ENCODE assay signal across 13 mouse cellular contexts in the genomic region with DNA sequence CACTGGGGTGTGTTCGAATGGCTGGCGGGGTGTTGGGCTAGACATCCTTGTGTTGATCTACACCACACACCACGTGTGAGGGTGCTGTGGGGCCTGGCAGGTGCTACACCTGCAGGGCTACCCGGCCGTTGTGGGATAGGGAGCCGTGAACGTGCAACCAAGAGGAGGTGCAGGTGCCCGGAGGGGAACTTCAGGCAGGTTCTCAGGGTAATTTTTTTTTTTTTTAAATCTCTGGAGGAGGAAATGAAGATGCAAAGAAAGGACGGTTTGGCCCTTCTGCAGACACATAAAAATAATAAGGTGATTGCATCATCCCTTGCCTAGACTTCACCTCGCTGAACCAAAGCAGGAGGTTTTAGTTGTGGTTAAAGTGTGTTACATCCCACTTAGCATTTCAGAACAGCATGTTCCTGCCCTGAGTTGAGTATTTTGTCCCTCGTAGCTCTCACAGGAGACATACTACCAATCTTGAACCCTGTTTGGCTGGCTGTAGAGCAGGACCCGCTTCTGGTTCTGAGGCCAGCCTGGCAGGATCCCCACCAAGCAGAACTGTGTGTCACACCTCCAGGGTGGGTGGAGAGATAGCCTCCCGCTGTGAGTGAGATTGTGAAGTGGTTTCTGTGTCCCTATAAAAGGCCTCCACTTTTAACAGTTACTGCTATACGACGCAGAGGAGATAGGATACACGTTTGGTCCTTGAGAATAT. TPM values are rescaled to one million over a fixed set of nuclear protein-coding genes. Genes with fewer than 3 reads are reported as not detected.
DNase-seq lines count a peak whose midpoint lies in the region; ATAC-seq and TF ChIP-seq lines count a peak whose summit lies in the region.
"Had no signal": no experiment of that assay in that cellular context is flagged by ENCODE, and none has a peak within 500 bp of the region (broad histone marks: within the 10 kb centered on the region; RNA-seq: fewer than 3 reads in every experiment).

No protein-coding gene starts in this region.

- peak overlapping the region; percentile 7; the same call in 1 of the 2 replicates for H3K4me2 ChIP-seq in heart, embryonic 15.5 days
- H3K4me2 ChIP-seq: stomach, embryonic 15.5 days had no signal

- H3K4me1 ChIP-seq in heart, embryonic 15.5 days (replicated peaks): peaks cover 61% of the 10 kb centered on the region

- no peaks in the 10 kb centered on the region for H3K27me3 ChIP-seq in heart, embryonic 15.5 days
- H3K27me3 ChIP-seq: stomach, embryonic 15.5 days had no signal

- ATAC-seq in heart, embryonic 15.5 days (replicated peaks; ENCODE audit: insufficient number of reproducible peaks, insufficient read depth, low FRiP score, low read depth): peak; percentile 45; the same call in 1 of the 2 replicates

- DNase-seq in heart, postnatal 25 days (ENCODE audit: low spot score): no peak
- DNase-seq in CD4-positive, CD25-positive, alpha-beta regulatory T cell, adult 2 months (ENCODE audit: low read depth, low spot score): peak; percentile 59
- DNase-seq in induced T-regulatory cell, adult 2 months (ENCODE audit: low read depth): peak; percentile 59
- DNase-seq in spleen, postnatal 4 days (ENCODE audit: low spot score in 2 of 2): peak; percentile 49 to 75
- DNase-seq in layer of hippocampus, postnatal 14 days (ENCODE audit: low spot score in 2 of 2): no peak
- DNase-seq in right cerebral cortex, postnatal 4 days: no peak
- no peak for DNase-seq in layer of hippocampus, adult 2 months (ENCODE audit: low spot score in 2 of 2)
- DNase-seq: cerebellum, postnatal 36 days; lung, postnatal 14 days had no signal

- H3K36me3 ChIP-seq in heart, embryonic 15.5 days: peaks cover 24% of the 10 kb centered on the region; the same call in 1 of the 2 replicates

- no peak overlapping the region for H3K9ac ChIP-seq in heart, embryonic 15.5 days
- H3K9ac ChIP-seq: stomach, embryonic 15.5 days had no signal

- peak overlapping the region; percentile 59 for H3K27ac ChIP-seq in heart, embryonic 15.5 days
- no peak overlapping the region for H3K27ac ChIP-seq in layer of hippocampus, adult 2 months
- H3K27ac ChIP-seq: kidney, postnatal 0 days; stomach, embryonic 15.5 days had no signal

- H3K4me3 ChIP-seq in heart, embryonic 15.5 days: no peak overlapping the region
- no peak overlapping the region for H3K4me3 ChIP-seq in layer of hippocampus, adult 2 months
- H3K4me3 ChIP-seq: erythroblast, embryonic 14.5 days; stomach, embryonic 15.5 days had no signal

- no peaks in the 10 kb centered on the region for H3K9me3 ChIP-seq in heart, embryonic 15.5 days (replicated peaks)
- H3K9me3 ChIP-seq: stomach, embryonic 15.5 days had no signal

- intact Hi-C loops in heart, postnatal 25 days (cut with DNase I): no loop called here

- WGBS in heart, embryonic 15.5 days: 59% methylated on average over 16 of the region's 16 CpGs

- no peak for TF ChIP-seq CTCF in layer of hippocampus, adult 2 months (conservative IDR thresholded peaks at IDR 0.05)

RNA-seq across cellular contexts. Expression of gene Bcl2l11, which starts 27.2 kb away (rescaled TPM):
- polyA plus RNA-seq in heart, embryonic 15.5 days (2015; fragmentation: Nextera tagmentation; extraction: Ambion mirVana): 21.0 and 21.4 TPM in 2 replicates
- total RNA-seq in heart, postnatal 25 days (2021): 10 to 100 TPM; 15.2 to 18.8 TPM
- 1 to 10 TPM; 8.4 to 8.8 TPM for total RNA-seq in layer of hippocampus, postnatal 14 days (2021)
- 1 to 10 TPM; 5.6 to 9.0 TPM for total RNA-seq in layer of hippocampus, adult 2 months (2021)

Comparison
In these comparisons a context has a peak if more than half of its experiments do, and no peak if none do; other contexts are left out.
1. DNase-seq: peak in CD4-positive, CD25-positive, alpha-beta regulatory T cell, adult 2 months (single experiment), induced T-regulatory cell, adult 2 months (single experiment) and spleen, postnatal 4 days (2 of 2); none in heart, postnatal 25 days (single experiment), layer of hippocampus, postnatal 14 days (0 of 2), right cerebral cortex, postnatal 4 days (single experiment) and layer of hippocampus, adult 2 months (0 of 2).